Mouse (Mus musculus) ovary, adult 2 months (tissue): ENCODE data around the gene Ccr2. TPM values are rescaled to one million over a fixed set of nuclear protein-coding genes. Genes with fewer than 3 reads are reported as not detected.

ENCODE experiments used
- polyA plus RNA-seq: library from polyadenylated mRNA; depleted of rRNA; stranded (reverse); fragments of >200 nt; gene quantifications from 2 replicates; pipeline ENCODE4 v1.2.3, GENCODE M21; 2012; rRNA removed

Gene Ccr2
- 1.5 and 1.6 TPM in 2 replicates for polyA plus RNA-seq

DNA sequence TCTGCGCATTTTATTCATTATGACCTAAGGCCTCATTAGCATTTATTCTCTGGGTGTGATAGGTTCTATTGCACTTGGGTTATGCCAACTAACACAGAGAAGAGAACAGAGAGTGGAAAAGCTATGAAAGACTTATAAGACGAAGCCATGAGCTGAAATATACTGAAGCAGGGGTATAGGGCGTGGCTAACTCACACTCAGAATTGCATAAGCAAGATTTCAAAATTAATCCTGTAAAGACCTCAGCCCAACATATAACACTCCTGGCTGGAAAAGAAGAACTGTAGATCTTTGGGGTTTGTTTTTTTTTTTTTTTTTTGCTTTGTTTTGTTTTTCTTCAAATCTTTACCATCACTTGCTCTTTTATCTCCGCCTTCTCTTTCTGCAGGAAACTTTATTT, at the start of gene Ccr2:
Gene Ccr2 (plus strand): TSS at position 228 of the 400 bp plus-strand sequence.

DNA sequence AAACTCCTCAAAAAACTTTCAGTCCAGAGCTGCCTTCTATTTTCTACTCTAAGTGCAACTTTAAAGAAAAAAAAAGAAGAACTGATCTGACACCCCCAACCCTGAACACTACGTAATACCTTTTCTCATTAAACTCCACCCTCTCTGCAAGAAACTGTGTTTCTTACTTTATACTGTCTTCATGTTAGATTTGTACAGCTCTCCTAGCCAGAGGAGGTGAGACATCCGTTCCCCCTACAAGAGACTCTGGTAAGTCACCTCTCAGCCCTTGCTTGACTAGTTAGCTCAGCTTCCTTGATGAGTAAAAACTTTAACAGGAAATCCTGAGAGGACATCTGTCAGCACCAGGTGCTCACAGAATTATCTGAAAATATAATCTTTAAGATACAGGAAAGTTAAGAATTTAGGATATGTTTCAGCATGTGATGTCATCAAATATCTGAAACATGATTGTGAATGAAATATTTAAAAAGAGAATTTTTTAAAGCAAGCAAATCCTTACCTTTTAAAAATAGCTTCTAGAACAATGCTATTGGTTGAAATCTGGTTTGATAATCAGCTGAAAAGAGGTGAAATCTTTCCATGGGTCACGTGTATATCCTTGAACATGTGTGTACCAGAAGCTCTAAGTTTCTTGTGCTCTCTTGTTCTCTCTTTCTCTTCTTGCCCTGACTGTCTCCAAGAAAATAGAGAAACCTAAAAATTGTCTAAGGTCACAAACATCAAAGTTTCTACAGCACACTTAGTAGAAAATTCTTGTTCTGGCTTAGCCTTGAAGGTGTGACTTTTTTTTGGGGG, 19.8 kb downstream of the Ccr2 start, which contains the start of gene Ccr5:
Gene Ccr5 (plus strand): TSS at position 157 of the 798 bp plus-strand sequence.

Other genes starting within 250 kb of the Ccr2 start
- 0.48 and 0.59 TPM in 2 replicates for gene Xcr1, start 239.9 kb upstream of the Ccr2 start, polyA plus RNA-seq
- 0.84 and 1.4 TPM in 2 replicates for gene Ccr1, start 133.3 kb upstream of the Ccr2 start, polyA plus RNA-seq
- gene Ccr1l1, start 123.5 kb upstream of the Ccr2 start, polyA plus RNA-seq: 0.20 TPM in 1 of 2 replicates, not detected in the other
- 0.10 and 0.16 TPM in 2 replicates for gene Ccr3, start 80.0 kb upstream of the Ccr2 start, polyA plus RNA-seq
- gene Ccr5, start 19.6 kb downstream of the Ccr2 start, polyA plus RNA-seq: 0.37 and 0.48 TPM in 2 replicates
- 1.3 TPM in 2 replicates for gene 2010315B03Rik, start 210.7 kb downstream of the Ccr2 start, polyA plus RNA-seq